Mouse (Mus musculus): ENCODE results near the gene Erp29. TPM values are rescaled to one million over a fixed set of nuclear protein-coding genes. Genes with fewer than 3 reads are reported as not detected.

Gene Erp29
- total RNA-seq, 2 experiments from 2014 or later: 145 to 147 TPM

- no peak for DNase-seq
Measured at GRCm38 (mm10) chr5:121387126-121387525, 65.2 kb downstream of the Erp29 start.

GRCm38 (mm10) chr5:121386120-121386909 lies 66.0 kb downstream of the Erp29 start:
- no peak for DNase-seq

GRCm38 (mm10) chr5:121385461-121386119 lies 66.7 kb downstream of the Erp29 start, which contains the start of gene Trafd1:
Trafd1 (minus strand) TSS chr5:121385632.
- DNase-seq: peak; percentile 91 to 92

GRCm38 (mm10) chr5:121384757-121385460 lies 67.4 kb downstream of the Erp29 start:
- DNase-seq: no peak

GRCm38 (mm10) chr5:121383857-121384756 lies 68.2 kb downstream of the Erp29 start:
- DNase-seq: no peak

GRCm38 (mm10) chr5:121380692-121381091 lies 71.6 kb downstream of the Erp29 start:
- no peak for DNase-seq

- DNase-seq: no peak
Measured at GRCm38 (mm10) chr5:121378678-121379256, 73.5 kb downstream of the Erp29 start.

Other genes with a start within 250 kb of the Erp29 start
- 100 to 1,000 TPM; 453 to 485 TPM for gene Rpl6, start 248.0 kb downstream of the Erp29 start, total RNA-seq (2021)
- 100 to 1,000 TPM; 172 to 181 TPM for gene Hectd4, start 232.3 kb downstream of the Erp29 start, total RNA-seq (2021)
- gene Trafd1, start 66.9 kb downstream of the Erp29 start, total RNA-seq (2021): 10 to 100 TPM; 75.3 to 78.4 TPM
- 10 to 100 TPM; 43.4 to 45.5 TPM for gene Naa25, start 54.6 kb downstream of the Erp29 start, total RNA-seq (2021)
- gene Tmem116, start 613 bp downstream of the Erp29 start, total RNA-seq (2021): 1 to 10 TPM; 8.1 to 8.8 TPM
- gene Adam1b, start 50.9 kb upstream of the Erp29 start, total RNA-seq (2021): under 1 TPM; 0.13 to 0.15 TPM
- gene Adam1a, start 93.0 kb upstream of the Erp29 start, total RNA-seq (2021): 10 to 100 TPM; 17.3 to 19.8 TPM
- 1 to 10 TPM in 1 of 2 experiments, not detected in 1; 2.3 TPM for gene Gm42878, start 93.0 kb upstream of the Erp29 start, total RNA-seq (2021)
- gene Mapkapk5, start 93.4 kb upstream of the Erp29 start, total RNA-seq (2021): 10 to 100 TPM; 75.1 to 83.8 TPM
- gene Aldh2, start 141.3 kb upstream of the Erp29 start, total RNA-seq (2021): 100 to 1,000 TPM; 111 to 121 TPM
- 1 to 10 TPM; 6.8 to 7.8 TPM for gene Acad12, start 166.4 kb upstream of the Erp29 start, total RNA-seq (2021)
- 1 to 10 TPM; 3.7 to 4.1 TPM for gene Acad10, start 208.0 kb upstream of the Erp29 start, total RNA-seq (2021)
- gene Brap, start 208.1 kb upstream of the Erp29 start, total RNA-seq (2021): 10 to 100 TPM; 63.6 to 65.5 TPM